Mouse (Mus musculus): ENCODE data around the gene Slc38a1. TPM values are rescaled to one million over a fixed set of nuclear protein-coding genes. Genes with fewer than 3 reads are reported as not detected.

The Slc38a1 gene
- polyA plus RNA-seq, 1 experiment from 2014 or later, result 62.4 TPM

DNA sequence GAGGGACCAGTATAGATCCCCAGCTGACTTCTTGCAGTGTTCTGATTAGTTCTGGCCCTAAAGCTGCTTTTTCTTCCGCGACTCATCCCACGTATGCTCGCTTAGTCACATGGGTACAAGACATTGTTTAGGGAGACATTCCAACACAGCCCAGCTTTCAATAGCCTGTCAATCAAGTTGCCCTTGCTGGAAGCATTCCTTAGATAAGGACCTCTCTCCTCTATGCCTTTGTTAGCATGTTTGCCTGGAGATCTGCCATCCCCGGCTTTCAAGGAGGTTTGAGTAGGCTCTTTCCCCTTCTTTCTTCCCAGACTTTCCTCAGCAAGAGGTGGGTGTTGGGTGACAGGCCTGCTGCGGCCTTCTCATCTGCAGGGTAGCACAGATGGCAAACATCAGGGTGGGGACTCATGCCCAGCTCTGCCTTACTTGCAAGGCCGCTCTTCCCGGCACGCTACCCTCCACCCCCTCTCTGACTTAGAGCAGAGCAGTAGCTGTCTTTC lies 118.4 kb downstream of the Slc38a1 start:
- ATAC-seq (ENCODE audit: low FRiP score, low TSS enrichment), result no peak

More for the DNA sequence above, 118.4 kb downstream of the Slc38a1 start:
- H3K36me3 ChIP-seq (ENCODE audit: insufficient read depth, low read length), result no peaks in the 10 kb centered on the region
- H3K4me1 ChIP-seq (ENCODE audit: insufficient read depth, low read length), result no peaks in the 10 kb centered on the region
- WGBS, result 65% methylated on average over 9 of the region's 9 CpGs
- H3K9ac ChIP-seq (replicated peaks; ENCODE audit: low read length), result no peak overlapping the region
- no peak overlapping the region for H3K27ac ChIP-seq (ENCODE audit: low read length)
- H3K4me3 ChIP-seq (ENCODE audit: low read length), result no peak overlapping the region
- H3K4me2 ChIP-seq (replicated peaks; ENCODE audit: low read depth, low read length), result no peak overlapping the region
- H3K9me3 ChIP-seq (ENCODE audit: low read length), result no peaks in the 10 kb centered on the region
- no peaks in the 10 kb centered on the region for H3K27me3 ChIP-seq (ENCODE audit: insufficient read depth, low read length)

Other genes with a start within 250 kb of the Slc38a1 start
- 84.6 and 96.5 TPM in 2 replicates for gene Scaf11, start 182.1 kb downstream of the Slc38a1 start, polyA plus RNA-seq (2015; fragmentation: Nextera tagmentation; extraction: Ambion mirVana)
- 140 and 150 TPM in 2 replicates for gene Slc38a2, start 56.8 kb upstream of the Slc38a1 start, polyA plus RNA-seq (2015; fragmentation: Nextera tagmentation; extraction: Ambion mirVana)

All from kidney, embryonic 16.5 days (tissue).